Mouse (Mus musculus): ENCODE measurements around the gene Ccdc57.
"Not testable (repeated sequence)": the region's sequence is repeated elsewhere in the genome, so short reads cannot be mapped to it uniquely, and the experiment has no call there.

Gene Ccdc57

GRCm38 (mm10) chr11:120820546-120820945 lies 112.1 kb downstream of the Ccdc57 start:
- DNase-seq: no peak

- DNase-seq: no peak
These were observed 113.1 kb downstream of the Ccdc57 start for GRCm38 (mm10) chr11:120819556-120819955.

DNA sequence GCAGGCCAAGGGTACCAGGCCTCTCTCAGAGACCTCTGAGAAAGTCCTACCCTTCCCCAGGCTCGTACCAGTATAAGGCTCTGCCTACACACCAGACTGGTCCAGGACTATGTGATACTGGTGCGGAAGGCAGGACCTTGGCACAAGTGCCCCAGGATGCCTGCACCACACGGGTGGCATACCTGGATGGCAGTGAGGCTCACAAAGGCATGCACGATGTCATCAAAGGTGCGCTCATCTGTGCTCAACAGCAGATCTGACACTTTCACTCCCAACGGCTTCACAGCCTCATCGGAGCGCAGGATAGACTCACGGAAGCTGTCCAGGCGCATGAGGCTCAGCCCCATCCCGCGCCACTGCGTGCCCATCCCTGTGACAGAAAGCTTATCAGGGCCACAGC lies 114.4 kb downstream of the Ccdc57 start:
- no peak for DNase-seq

- no peak for DNase-seq
These were observed 115.3 kb downstream of the Ccdc57 start for GRCm38 (mm10) chr11:120817358-120817757.

DNA sequence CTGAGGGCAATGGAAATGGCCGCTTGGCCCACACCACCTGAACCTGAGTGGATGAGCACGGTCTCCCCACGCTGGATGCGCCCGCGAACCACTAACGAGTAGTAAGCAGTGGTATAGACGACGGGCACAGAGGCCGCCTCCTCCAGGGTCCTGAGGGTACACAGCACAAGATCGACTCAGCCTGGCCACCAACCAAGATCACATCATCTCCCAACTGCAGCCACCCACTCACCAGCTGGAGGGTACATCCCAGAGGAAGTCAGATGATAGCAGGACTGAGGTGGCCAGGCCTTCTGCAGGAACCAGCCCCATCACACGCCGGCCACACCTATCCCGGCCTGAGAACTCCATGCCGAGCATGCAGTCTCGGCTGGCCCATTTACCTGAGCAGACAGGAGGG lies 120.6 kb downstream of the Ccdc57 start:
- DNase-seq: no peak

GRCm38 (mm10) chr11:120808010-120808409 lies 124.7 kb downstream of the Ccdc57 start:
- DNase-seq: no peak

DNA sequence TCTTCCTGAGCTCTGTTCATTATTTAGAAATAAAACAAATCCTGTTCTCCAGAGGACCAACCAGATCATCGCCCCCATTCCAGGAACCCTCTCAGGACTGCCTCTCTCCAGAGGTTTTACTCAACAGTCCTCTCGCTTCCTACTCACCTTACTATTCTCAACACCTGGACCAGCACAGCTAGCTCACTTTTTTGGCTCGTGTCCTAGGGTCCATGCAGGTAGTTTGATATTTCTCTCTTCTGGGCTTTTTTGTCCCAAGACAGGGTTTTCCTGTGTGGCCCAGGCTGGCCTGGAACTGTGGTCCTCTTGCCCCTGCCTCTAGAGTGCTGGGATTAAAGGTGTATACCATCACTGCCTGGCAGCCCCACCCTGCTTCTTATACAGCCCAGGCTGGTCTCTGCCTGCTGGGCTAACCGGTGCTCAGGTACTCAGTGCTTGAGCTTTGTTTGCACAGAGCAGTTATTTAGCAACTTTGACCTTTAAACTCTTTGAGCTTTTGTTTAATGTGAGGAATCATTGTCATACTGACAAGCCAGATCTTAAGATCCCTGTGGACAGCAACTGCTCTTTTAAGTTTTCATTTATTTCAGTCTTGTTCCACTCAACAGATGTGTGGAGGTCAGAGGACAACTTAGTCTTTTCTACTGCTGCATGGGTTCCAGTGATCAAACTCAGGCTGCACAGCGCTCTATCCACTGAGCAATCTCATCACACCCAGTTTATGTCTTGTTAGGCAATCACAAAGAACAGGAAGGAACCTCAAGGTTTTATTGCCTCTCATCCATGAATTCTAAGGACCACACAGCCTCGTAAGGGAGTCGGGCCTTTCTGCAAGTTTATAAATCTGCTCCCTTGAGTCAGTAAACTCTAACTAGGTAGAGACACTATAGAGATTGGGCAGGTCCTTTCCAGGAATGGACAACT lies 127.0 kb downstream of the Ccdc57 start:
- DNase-seq: no peak

GRCm38 (mm10) chr11:120804769-120805168 lies 127.9 kb downstream of the Ccdc57 start:
- no peak for DNase-seq

DNA sequence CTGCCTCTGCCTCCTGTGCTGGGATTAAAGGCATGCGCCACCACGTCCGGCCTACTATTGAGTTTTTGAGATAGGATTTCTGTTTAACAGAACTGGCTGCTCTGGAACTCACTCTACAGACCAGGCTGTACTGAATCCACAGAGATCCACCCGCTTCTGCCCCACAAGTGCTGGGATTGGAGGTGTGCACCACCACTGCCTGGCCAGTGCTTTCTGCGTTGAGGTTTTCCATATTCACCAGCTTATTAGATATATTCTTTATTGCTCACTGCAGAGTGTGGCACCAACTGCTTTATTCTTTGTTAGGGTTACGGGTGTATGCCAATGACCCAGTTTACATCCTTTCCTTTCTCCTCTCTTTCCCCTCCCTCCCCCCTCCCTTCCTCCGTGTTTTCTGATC lies 128.4 kb downstream of the Ccdc57 start:
- DNase-seq: no peak

DNA sequence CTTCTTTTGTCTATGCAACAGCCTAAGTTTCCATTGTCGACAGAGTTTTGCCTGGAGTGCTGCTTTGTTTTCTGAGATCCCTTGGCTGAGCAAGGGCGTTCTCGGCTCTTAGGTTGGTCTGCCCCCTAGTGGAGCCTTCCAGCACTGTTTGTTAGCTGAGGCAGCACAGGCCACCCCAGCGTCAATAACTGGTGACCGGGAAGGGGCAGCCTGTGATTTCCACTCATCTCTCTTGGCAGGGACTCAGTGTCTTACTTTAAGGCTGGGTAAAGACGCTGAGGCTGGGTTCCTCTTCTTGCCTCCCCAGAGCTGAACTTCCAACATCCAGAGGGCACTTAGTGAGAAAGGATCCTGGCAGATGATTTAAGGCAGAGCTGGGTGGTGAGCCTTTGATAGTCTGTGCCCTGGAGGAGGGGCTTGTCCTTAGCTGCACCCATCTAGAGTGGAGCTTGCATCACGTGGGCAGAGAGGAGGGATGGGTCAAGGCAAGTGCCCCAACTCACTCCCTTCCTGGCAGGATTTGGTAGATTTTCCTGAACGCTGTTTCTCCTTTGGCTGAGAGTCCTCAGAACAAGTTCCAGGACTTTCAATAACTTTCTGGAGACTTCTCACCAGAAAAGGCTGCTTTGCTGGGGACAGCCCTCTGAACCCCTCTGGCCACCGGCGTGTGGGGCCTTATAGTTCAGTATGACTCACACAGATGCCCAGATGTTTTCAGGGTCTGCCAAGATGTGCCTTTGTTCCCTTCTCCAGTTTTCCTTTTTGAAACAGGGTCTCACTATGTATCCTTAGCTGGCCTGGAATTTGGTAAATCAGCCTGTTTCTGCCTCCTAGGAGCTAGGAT lies 132.4 kb downstream of the Ccdc57 start:
- DNase-seq: peak; percentile 93

DNA sequence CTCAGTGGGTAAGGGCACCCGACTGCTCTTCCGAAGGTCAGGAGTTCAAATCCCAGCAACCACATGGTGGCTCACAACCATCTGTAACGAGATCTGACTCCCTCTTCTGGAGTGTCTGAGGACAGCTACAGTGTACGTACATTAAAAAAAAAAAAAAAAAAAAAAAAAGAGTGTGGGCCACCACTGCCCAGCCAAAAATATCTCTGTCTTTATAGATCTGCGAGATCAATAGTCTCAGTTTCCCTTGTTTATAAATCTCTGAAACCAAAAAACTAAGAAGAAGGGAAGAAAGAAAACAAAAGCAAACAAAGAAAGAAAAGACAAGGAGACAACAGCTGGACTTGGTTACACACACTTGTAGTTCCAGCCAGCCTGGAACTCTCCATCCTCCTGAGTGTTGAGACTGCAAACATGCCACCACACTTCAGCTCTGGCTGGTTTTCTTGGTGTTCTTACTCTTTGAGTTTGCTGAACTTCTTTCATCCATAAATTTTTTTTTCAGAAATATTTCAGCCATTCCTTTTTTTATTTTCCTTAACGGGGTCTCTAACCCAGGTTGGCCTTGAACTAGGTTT lies 133.3 kb downstream of the Ccdc57 start:
- no peak for DNase-seq

GRCm38 (mm10) chr11:120798244-120798643 lies 134.4 kb downstream of the Ccdc57 start:
- no peak for DNase-seq

GRCm38 (mm10) chr11:120796614-120796946 lies 136.1 kb downstream of the Ccdc57 start:
- no peak for DNase-seq

DNA sequence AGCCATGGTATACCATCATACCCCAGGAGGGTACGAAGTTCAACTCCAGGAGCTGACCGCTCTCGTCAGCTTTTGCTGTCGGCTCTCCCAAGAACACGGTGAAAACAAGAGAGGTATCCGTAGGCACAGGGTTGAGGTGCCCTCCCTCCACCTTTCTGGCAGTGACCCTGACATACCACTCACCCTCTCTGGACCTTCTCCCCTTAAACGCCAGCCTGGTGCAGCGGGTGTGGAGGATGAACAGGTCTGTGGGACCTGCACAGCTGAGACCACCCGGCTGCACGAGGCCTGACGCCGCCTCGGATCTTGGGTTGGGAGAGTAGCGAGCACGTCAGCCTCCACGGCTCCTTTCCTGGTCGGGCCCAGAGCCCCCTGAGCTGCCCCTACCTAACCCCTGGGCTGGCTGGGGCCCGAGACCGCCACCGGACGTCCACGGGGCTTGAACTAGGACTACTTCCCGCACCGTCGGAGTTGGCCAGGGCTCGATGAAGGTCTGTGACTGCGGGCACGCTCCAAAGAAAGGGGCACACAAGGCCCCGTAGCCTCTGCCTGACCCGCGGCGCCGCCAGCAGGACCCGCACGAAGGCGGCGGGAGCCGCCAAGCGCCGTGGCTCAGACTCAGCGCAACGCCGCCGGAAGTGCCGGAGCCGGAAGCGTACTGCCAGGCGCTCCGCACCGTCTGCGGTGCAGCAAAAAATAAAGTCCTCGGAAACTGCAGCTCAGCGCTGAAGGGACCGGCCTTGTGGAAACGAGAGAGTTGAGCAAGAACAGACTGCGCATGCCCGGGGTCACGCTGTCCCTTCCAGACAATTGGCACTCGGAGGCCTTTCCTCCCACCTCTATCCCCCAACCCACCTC lies 136.7 kb downstream of the Ccdc57 start, which contains the start of gene Dus1l:
Dus1l (minus strand) TSS at position 648 of the 858 bp plus-strand sequence.
- peak; percentile 96 for DNase-seq

DNA sequence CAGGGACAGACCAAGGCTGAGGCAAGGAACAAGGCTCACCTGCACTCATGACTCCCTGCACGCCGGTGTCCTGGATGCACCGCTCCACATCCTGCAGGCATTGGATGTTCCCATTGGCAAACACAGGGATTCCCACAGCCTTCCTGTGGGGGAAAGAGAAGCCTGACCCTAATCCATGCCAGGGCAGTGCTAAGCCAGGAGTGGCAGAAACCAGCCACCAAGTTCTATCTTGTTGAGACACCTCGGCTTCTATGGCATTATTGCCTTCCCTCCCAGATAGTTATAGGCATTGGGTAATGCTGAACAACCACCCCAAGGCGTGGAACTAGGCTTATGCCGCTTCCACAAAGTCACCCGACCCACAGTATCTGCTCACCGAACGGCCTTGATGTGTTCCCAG lies 140.0 kb downstream of the Ccdc57 start:
- no peak for DNase-seq

GRCm38 (mm10) chr11:120789810-120790209 lies 142.9 kb downstream of the Ccdc57 start:
- no peak for DNase-seq

- DNase-seq: no peak
These were observed 143.3 kb downstream of the Ccdc57 start for GRCm38 (mm10) chr11:120789355-120789754.

- not testable (repeated sequence) for DNase-seq
These were observed 144.2 kb downstream of the Ccdc57 start for GRCm38 (mm10) chr11:120788460-120788859.

DNA sequence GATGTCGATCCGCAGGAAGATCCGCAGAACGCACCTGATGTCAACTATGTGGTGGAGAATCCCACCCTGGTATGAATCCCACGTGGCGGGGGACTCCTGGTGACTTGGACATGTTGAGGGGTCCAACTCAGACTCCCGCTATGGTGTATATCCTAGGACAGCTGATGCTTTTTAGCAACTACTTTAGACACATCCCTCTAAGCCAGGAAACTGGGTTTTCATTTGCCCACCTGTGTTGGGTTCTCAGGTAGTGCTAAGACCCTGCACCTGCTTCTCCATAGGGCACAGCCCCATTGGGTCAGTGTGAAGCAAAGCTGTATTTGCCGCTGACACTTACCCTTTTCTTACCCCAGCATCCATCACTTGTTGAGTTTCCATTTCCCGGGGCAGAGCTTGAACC lies 147.5 kb downstream of the Ccdc57 start:
- no peak for DNase-seq

- DNase-seq: peak; percentile 91
These were observed 148.4 kb downstream of the Ccdc57 start, which contains the start of the genes Rfng and Gps1 for GRCm38 (mm10) chr11:120784064-120784791. TSS of gene Rfng (minus strand) at chr11:120784207. TSS of gene Gps1 (plus strand) at chr11:120784272.

DNA sequence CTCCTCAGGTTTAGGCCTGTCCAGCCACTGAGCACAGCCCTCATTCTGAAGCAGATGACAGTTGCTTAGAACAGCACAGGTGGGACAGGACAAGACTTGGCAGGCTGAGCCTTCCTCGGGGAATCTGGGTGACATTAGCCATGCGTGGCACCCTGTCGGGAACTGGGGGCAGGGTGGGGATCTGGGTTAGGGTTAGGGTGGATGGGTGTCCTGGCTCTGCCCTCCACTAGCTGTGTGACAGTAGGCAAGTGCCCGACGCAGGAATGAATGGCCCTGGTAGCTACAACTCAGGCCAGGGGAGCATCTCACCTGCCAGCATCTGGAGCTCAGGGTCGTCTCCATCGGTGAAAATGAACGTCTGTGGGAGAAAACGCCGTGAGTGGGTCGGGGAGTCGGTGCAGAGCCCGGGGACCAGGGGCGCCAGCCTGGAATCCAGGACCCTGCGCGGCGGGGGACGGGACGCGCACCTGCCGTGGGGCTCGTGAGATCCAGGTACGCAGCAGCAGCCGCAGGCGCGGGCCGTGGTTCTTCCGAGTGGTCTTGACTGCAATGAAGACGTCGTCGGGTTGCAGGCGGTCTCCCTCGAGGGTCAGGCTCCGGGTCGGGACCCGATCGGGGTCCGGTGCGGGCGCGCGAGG lies 149.1 kb downstream of the Ccdc57 start:
- no peak for DNase-seq
